Mouse (Mus musculus) retina, postnatal 7 days (tissue): Measurements from ENCODE around the gene Kcnh5.

Source experiments
- DNase-seq: peaks from one replicate; pipeline ENCODE4 v3.0.0-alpha.2; 2012; ENCODE audit warnings: low read depth, low spot score

Kcnh5 gene

DNA sequence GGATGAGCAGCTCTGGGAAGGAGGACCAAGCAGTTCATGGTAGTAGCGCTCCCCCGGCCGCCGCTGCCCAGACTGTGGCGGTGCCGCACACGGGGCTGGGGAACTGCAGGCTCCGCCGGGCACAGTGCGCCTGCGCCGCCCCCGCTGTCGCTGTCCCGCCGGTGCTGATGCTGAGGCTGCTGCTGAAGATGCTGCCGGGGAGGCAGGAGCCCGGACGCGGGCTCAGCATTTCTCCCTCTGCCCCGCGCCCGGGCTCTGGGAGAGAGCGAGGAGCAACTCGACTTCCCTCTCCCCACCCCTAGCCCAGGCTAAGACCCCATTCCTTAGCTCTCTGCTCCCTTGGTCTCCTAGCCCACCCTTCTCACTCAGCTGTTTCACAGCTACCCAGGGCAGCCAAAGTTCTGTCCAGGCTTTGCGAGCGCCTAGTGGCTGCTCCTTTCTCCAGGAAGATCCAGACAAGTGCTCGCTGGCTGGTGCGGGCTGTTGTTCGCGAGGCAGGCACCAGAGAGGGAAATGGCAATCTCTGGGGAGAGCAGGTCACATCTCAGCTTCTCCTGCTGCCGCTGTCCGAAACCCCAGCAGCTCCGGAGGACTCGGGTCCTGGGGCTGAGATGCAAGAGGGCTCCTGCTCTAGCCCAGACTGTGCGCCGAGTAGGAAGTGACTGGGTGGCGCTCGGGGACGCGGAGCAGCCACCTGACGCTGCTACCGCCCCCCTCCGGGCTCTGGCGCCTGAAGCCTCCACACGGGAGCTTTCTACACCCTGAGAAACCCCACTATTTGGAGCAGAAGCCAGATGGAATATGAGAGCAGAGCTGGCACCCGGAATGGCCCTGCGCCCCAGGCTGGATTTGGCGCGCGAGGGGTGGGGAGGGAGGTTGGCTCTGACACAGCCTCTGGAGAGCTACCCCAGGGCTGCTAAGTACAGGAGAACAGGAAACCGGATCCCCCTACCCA is at the start of gene Kcnh5:
Kcnh5 (minus strand) TSS at position 642 of the 955 bp plus-strand sequence.
- DNase-seq: no peak

DNA sequence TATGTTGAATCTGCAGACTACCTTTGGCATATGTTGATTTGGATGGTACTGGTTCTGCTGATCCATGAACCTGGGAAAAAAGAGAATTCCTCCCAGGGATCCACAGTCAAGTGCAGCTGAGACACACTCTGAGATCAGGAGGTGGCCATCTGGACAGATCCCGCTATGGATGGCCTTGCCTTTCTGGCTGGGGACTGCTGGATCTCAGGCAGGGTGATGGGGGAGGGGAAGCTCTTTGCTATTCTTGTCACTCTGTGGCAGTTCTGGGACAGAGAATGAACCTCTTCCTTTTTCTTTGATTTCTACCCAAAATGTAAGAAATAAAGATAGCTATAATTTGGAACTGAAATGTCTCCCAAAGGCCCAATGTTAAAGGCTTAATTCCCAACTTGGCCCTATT is 46.8 kb upstream of the Kcnh5 start:
- DNase-seq: no peak

DNA sequence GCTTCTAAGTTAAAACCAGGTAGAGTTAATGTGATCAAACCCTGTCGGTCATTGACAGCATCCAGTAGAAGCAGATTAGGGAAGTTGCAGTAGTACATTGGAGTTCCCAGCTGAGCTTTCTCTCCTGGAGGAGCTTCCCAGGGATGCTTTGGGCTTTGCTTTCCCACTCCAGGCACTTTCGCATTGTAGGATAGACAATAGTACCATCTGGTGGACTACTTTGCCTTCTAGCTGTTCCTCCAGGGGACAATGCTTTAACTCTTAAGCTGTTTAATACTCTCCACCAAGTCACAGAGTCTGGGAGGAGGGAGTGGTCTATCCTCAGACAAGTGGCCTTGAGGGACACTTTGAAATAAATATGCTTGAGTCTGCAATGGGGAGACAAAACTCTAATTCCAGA is 12.3 kb upstream of the Kcnh5 start:
- DNase-seq: no peak

DNA sequence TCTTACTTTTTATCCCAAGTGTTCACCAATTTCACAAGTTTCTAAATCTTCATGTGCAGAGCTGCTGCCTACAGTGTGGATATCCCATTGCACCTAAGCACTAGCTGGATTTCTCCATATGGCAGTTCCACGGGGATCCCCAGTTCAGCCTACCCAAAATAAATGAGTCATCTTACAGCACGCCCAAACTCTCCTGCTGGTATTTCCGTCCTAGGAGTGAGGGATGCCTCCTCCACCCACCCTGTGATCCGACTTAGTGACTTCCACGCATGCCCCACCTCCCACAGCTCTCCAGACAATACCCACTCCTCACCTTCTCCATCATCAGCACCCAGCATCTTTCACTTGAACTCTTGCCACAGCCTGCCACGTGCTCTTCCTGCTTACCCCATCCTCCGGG is 5.5 kb upstream of the Kcnh5 start:
- no peak for DNase-seq

DNA sequence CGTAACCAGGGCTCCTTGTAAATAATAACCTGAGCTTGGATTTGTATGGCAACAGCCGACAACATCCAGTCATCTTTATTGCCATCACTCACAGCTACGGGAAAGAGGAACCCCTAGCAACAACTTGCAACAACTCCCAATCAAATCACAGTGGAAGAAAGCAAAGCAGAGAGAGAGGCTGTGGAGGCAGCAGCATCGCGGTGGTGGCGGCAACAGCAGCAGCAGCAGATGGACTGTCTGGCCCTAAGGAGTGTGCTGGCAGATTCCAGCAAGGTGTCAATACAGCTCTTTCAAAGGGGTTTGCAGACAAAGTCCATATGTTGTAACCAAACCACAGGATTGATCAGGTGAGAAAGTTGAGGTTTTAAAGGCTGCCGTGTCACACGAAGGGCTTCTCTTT is 2.4 kb upstream of the Kcnh5 start:
- DNase-seq: no peak

DNA sequence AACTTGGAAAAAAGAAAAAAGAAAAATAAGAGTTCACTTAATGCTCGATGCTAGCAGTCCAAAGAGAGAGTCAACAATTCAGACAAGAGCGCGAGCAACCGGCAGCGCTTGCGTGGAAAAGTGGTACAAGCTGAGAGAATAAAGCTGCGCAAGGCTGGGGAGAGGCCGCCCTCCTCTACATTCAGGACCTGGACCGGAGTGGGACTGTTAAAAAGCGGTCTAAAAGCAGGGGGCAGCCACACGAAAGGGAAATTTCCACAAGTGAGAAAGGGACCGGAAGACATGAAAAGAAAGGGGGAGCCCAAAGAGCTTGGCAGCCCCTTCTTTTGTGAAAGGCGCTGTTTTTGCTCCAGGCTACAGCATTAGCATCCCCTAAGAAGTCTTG is 506 bp upstream of the Kcnh5 start:
- no peak for DNase-seq

DNA sequence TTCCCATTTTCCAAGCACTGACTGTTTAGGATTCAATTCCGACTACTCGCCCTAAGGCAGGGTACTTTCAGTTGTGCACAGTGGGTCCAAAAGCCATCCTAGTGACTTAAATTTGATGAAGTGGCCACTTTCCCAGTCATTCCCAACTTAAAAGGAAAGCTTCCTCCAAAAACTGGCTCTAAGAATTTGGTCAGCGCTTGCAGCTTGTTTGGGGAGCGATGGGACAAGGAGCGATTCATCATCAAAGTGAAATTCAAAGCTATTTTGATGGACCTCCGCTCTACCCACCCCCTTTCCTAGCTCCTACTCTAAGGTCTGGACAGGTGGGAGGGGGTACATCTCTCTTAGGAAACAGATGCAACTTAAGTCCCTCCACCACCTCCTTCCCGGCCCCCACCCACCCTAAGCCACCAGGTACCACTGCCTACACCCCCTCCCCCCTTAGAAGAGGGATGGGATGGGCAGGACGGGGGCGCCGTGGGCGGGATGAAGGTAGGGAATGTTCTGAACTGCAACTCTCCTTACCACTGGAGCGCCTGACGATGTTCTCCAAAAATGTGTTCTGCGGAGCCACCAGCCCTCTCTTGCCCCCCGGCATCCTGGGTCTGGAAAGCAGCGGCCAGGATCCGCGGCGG is 1.1 kb downstream of the Kcnh5 start:
- DNase-seq: no peak

DNA sequence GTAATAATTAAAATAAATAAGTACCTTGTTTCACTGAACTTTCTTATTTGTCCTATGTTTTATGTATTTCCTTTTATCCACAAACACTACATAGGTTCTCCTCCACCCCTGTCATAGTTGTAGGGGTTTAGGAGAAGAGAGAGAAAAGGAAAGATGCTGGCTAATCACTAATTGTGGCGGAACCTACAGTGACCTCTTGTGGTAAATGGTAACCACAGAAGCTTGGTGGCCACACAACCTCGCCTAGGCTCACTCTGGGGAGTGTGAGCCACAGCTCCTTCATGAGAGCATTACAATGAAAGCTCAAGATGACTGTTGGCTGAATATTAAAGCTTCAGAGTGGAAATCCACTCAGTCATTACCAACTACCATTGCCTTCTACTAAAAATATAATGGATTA is 6.2 kb downstream of the Kcnh5 start:
- no peak for DNase-seq

DNA sequence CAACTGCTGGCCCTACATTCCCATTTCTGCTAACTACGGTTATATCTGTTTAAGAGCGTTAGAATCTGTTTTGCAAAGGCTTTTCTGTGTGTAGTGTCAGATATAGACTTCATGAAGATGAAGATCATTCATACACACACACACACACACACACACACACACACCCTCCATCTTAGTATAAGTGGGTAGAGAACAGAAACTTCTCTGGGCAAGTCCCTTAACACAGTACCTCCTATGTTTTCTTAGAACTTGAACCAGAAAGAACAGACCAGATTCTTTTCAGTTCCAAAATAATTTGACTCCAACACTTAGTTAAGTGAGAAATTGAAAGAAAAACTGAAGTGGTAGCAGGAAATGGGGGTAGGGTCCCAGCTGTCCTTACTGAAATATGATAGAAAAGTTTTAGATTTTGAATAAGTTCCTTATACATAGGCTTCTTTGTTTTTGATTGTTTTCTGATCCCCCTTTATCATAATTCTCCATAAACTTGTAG is 24.0 kb downstream of the Kcnh5 start:
- DNase-seq: no peak

DNA sequence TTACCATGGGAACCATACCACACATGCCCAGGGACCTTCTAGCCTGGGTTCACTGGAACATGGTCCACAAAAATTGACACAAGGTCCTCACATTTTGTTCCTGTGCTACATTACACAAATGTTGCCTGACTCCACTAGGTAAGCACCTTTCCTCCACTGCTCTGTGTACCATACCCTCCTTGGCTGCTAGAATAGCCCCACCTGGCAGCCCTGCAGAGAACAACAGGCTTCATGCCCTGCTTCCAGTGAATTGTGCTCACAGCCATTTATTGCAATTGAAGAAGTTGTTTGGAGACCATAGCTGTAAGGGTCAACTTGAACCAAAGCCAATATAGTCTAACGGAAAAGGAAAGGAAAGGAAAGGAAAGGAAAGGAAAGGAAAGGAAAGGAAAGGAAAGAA is 37.3 kb downstream of the Kcnh5 start:
- no peak for DNase-seq

DNA sequence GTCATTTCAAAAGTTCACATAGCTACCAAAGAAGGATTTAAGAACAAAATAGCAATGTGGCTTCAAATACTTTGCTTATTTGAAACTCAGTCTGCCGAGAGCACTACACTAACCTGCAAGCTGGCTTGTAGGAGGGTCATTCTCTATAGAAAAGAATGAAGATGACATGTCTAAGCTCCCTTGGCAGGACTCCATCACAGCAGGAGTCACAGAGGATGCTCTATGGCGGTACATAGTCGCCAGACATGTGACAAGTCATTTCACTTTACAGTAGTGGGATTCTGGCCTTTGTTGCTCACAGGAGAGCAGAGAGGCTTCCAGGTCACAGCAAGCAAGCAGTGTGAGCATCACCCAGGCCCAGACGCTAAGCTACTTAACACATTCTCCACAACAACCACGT is 85.2 kb downstream of the Kcnh5 start:
- DNase-seq: no peak

DNA sequence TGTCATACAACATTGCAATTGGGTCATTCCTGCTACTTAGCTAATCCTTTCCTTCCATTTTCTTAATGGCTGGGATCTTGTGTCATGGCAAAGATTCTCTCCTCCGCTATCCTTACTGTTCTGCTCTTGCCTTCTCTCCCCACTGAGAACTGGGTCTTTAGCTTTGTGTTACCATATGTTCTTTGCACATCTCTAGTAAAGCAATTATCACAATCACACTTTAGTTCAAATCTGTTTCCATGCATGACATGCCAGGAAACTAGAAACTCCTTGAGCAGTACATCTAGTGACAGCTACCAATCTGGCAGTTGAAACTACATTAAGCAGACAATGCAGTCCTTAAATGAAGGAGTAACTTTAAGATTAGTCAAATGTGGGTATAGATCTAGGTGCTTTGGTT is 86.2 kb downstream of the Kcnh5 start:
- no peak for DNase-seq

DNA sequence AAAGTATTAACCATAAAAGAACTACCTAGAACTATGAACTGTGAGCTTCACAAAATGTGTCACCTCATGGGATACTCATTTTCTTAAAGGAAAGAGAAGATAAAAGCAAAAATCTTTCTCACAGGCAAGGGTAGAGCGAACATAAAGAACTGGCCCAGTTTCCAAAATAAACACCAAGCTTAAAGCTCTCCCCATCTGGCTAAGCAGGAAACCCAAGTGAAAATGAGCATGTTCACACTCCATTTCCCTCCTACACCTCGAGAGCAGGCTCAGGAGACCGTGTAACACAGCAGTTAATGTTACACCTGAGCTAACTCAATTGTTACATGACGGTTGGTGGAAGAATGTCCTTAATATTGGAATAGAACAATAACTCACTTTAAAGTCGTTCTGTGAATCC is 100.0 kb downstream of the Kcnh5 start:
- DNase-seq: no peak

DNA sequence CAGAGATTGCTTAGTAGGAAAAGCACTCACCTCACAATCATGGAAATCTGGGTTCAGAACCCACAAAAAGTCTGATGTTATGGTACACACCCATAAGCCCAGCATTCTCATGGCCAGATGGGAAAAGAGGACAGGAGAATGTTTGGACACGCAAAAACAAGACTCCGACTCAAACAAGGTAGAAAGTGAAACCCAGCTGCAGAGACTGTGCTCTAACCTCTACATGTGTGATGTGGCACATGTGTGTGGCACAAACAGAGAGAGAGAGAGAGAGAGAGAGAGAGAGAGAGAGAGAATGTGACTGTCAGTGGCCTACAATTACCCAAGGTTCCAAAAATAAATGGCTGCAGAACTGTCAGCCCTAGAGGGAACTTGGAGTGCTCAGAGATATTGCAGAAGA is 106.1 kb downstream of the Kcnh5 start:
- no peak for DNase-seq

DNA sequence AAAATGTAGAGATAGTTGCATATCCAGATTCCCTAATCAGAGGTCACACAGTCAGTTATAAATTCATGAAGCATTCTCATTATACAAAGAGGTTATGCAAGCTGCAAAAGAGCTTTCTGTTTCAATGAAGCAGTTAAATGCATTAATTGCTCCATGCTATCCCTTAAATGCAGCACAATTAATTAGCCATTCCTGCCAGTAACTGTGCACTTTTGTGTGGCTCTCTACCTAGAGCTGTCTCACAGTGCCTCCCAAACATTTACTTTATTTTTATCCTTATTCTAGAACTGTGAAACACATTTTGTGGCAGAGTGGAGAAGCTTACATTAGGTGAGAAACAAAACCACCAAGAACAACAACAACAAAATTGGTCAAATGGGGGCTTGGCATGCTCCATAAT is 114.6 kb downstream of the Kcnh5 start:
- DNase-seq: no peak

DNA sequence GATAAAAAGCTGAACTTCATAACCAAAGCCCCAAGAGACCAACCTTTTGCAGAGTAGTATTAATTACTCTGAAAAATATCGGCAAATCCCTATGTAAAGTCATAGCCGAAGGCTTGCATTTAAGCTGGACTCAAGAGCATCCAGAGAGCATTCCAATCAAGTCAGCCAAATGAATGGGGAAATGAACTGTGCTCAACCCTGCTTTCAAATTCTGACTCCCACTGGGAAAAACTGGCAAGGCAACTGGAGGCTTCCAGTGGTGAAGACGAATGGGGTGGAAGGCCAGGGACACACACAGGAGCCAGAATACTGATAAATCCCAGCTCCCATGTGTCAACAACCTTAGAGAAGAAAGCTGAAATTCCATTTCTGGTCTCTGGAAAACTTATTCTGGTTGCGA is 115.4 kb downstream of the Kcnh5 start:
- no peak for DNase-seq

DNA sequence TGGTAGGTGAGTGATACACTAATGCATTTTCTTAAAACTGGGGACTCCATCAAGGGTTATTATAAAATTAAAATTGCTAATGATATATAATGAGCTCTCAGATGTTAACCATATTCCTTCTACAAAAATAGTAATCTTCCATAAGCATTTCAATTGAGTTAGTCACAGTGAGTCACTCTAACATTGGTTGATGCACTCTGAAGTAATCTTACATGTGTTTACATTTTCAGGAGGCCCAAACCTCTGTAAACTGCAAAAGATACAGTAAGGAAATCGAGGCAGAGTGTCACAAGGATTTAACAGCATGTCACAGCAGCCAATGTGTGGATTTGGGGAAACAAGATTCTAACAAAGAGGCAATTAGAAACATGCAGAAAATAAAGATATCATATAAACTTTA is 123.4 kb downstream of the Kcnh5 start:
- DNase-seq: no peak

DNA sequence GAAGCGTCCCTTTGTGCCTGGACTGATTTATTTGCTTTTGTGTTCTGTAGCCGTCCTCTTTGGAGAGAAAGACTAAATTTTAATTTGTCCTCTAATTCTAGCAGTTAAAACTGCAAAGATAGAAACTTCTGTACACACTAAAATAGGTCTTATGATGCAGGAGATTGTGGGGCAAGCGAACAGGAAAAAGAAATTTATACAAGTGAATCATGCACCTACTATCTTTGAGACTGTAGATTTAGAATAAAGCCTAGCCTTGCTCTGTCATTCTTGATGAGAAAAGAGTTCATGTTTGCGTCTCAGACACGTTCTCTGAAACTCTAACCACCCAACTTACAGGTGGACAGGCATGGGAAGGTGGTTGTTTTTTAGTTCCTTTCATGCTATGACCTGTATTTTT is 140.4 kb downstream of the Kcnh5 start:
- no peak for DNase-seq

DNA sequence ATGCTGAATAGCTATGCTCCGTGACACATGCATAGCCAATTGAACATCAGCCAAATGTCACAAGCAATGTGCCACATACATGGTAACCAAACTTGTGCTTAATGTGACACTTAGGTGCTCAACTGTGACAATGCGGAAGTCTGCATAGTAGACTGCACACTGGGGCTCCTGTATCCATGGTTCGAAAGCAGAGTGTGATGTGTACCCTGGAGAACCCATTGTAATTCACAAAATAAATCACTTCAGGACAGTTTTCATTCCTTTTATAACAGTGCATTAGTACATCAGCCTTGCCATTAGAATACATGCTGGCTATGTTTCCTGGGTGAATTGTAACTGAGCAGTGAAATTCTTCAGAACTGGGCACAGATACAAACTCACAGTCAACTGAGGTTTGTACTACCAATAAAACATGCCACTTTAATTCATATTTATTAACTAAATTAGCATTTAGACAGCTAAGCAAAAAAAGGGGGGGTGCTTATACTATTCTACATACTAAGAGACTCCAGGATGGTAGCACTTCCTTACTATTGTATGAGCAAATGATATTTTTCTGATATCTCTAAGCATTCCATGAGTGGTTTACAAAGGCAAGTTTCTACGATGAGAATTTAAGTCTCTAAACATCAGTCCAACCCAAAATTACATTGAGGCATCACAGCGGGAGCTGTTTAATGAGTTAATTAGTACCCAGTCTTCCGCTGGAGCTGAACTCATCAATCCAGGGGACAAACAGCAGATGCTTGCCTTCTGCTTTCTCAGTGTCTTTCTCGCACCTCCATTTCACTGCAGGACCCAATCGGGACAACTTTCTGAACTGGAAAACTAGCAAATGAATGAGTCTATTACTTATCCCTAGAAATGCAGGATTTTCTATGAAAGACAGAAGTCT is 144.9 kb downstream of the Kcnh5 start:
- no peak for DNase-seq

DNA sequence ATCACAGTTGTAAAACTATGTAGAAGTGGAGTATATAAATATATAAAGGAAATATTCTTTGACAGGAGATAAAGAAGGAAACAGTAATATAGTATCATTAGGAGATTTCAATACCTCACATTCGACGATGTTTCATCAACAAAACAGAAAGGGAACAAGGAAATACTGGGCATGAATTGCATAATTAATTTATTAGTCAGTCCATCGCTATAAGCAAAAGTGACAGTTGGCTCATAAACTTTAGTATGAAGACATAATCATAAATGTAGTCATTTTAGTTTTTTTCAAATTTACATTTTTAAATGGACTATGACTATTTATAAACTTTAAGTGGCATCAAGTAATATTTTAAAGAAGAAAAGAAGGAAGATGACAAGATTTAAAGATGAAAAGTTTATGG is 205.9 kb downstream of the Kcnh5 start:
- DNase-seq: no peak

DNA sequence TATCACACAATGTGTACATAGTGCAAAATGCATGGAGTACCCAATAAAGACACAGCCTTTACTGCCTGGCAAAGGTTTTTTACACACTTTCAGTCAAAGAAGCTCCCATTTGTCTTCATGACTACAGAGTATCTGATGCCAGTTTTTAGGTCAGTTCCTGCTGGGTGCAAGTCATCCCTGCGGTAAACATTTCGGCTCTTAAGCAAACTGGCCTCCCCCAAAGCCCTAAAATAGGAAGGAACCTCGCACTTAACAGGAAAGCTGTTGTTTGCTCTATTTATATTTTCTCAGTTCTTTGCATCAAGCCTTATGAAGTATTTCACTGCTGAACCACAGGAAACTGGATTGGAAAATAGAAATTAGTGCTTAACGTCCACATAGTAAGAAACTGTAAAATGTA is 207.7 kb downstream of the Kcnh5 start:
- no peak for DNase-seq

DNA sequence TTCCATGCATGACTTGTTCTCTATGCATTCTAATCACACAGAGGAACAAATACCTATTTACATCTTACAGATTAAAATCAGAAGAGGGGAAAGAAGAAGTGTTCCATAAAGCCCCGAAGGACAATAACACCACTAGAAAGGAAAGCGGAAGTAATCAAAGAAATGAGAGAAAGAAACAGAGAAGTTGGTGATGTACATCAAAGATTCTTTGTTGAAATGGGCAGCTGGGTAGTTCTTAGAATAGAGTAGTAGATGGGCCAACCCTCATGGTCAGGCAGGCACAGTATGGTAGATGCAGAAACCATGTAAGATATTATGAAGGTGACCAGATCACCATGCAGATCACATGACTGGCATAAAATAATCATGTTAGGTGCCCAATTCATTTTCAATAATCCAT is 210.9 kb downstream of the Kcnh5 start:
- no peak for DNase-seq
